26 mouse cellular contexts compared by ENCODE assay signal in genomic region chr10:108366251-108366650, GRCm38 (mm10).
"Had no signal": no experiment of that assay in that cellular context is flagged by ENCODE, and none has a peak within 500 bp of the region (broad histone marks: within the 10 kb centered on the region; RNA-seq: fewer than 3 reads in every experiment).

No protein-coding gene starts in this region.

- H3K4me2 ChIP-seq: heart, embryonic 11.5 days; heart, embryonic 13.5 days; heart, embryonic 15.5 days; hindbrain, embryonic 13.5 days; hindbrain, embryonic 15.5 days; kidney, embryonic 15.5 days; limb, embryonic 13.5 days; limb, embryonic 15.5 days; liver, embryonic 12.5 days had no signal

- H3K4me3 ChIP-seq: heart, embryonic 13.5 days; heart, embryonic 15.5 days; hindbrain, embryonic 13.5 days; hindbrain, embryonic 15.5 days; kidney, embryonic 15.5 days; limb, embryonic 13.5 days; limb, embryonic 15.5 days; liver, embryonic 12.5 days had no signal

- H3K9me3 ChIP-seq: heart, embryonic 15.5 days; hindbrain, embryonic 13.5 days; hindbrain, embryonic 15.5 days; limb, embryonic 15.5 days; liver, embryonic 12.5 days had no signal

- ATAC-seq: hindbrain, postnatal 0 days; intestine, embryonic 16.5 days; liver, embryonic 12.5 days had no signal

- H3K27me3 ChIP-seq: heart, embryonic 13.5 days; heart, embryonic 15.5 days; hindbrain, embryonic 13.5 days; hindbrain, embryonic 15.5 days; kidney, embryonic 15.5 days; limb, embryonic 13.5 days; limb, embryonic 15.5 days; liver, embryonic 12.5 days had no signal

- H3K36me3 ChIP-seq: heart, embryonic 15.5 days; hindbrain, embryonic 13.5 days; hindbrain, embryonic 15.5 days; limb, embryonic 15.5 days had no signal

- DNase-seq: gastrocnemius, postnatal 14 days; gastrocnemius, postnatal 36 days; heart, adult 18-20 months; heart, postnatal 14 days; heart, postnatal 36 days; kidney, adult 11 months; kidney, adult 2 months; kidney, adult 9 months; kidney, postnatal 14 days; kidney, postnatal 36 days; layer of hippocampus, adult 9-11 months; layer of hippocampus, postnatal 36 days; left cerebral cortex, postnatal 4 days had no signal

- H3K27ac ChIP-seq: heart, embryonic 13.5 days; heart, embryonic 15.5 days; hindbrain, embryonic 13.5 days; hindbrain, embryonic 15.5 days; hindbrain, postnatal 0 days; kidney, embryonic 15.5 days; kidney, postnatal 0 days; limb, embryonic 13.5 days; limb, embryonic 15.5 days; liver, embryonic 12.5 days; liver, embryonic 14.5 days had no signal

- H3K9ac ChIP-seq: heart, embryonic 13.5 days; heart, embryonic 15.5 days; hindbrain, embryonic 13.5 days; hindbrain, embryonic 15.5 days; kidney, embryonic 15.5 days; limb, embryonic 13.5 days; limb, embryonic 15.5 days; liver, embryonic 12.5 days; liver, embryonic 14.5 days had no signal

- H3K4me1 ChIP-seq: limb, embryonic 13.5 days had no signal
